Mouse (Mus musculus): ENCODE results near the gene Nat8. TPM values are rescaled to one million over a fixed set of nuclear protein-coding genes. Genes with fewer than 3 reads are reported as not detected.
"Not testable (repeated sequence)": the region's sequence is repeated elsewhere in the genome, so short reads cannot be mapped to it uniquely, and the experiment has no call there.

Gene Nat8
- not detected in 2 replicates for polyA plus RNA-seq (2014; fragmentation: Nextera tagmentation; extraction: Ambion mirVana)

- ATAC-seq (ENCODE audit: low read depth), result no peak
- Histone ChIP-seq H3K27me3 (replicated peaks; ENCODE audit: control insufficient read depth, insufficient read depth, low read length) (no peaks in the 10 kb centered on the region), H3K9me3 (ENCODE audit: control insufficient read depth, low read length) (no peaks in the 10 kb centered on the region), H3K36me3 (ENCODE audit: control insufficient read depth, insufficient read depth, low read length) (no peaks in the 10 kb centered on the region), H3K4me3 (ENCODE audit: low read depth, low read length) (no peak within 1 kb of the TSS), H3K4me1 (ENCODE audit: control insufficient read depth, insufficient read depth, low read length) (no peaks in the 10 kb centered on the region), H3K9ac (ENCODE audit: low read depth, low read length) (no peak within 1 kb of the TSS), H3K27ac (replicated peaks; ENCODE audit: low read depth, low read length) (no peak within 1 kb of the TSS), H3K4me2 (ENCODE audit: low read depth, low read length) (no peak within 1 kb of the TSS)
- DNase-seq (ENCODE audit: low spot score), result no peak
- 74% methylated on average over 7 of the region's 7 CpGs for WGBS
Measured at GRCm38 (mm10) chr6:85831796-85832321, at the start of gene Nat8. Nat8 (minus strand) TSS chr6:85832082.

- not testable (repeated sequence) for H3K9me3 ChIP-seq (ENCODE audit: control insufficient read depth, low read length); H3K4me2 ChIP-seq (ENCODE audit: low read depth, low read length); H3K27ac ChIP-seq (replicated peaks; ENCODE audit: low read depth, low read length); H3K27me3 ChIP-seq (replicated peaks; ENCODE audit: control insufficient read depth, insufficient read depth, low read length); H3K36me3 ChIP-seq (ENCODE audit: control insufficient read depth, insufficient read depth, low read length); DNase-seq (ENCODE audit: low spot score); H3K9ac ChIP-seq (ENCODE audit: low read depth, low read length); ATAC-seq (ENCODE audit: low read depth); H3K4me1 ChIP-seq (ENCODE audit: control insufficient read depth, insufficient read depth, low read length); H3K4me3 ChIP-seq (ENCODE audit: low read depth, low read length)
- 81% methylated on average over 5 of the region's 5 CpGs for WGBS
Measured at GRCm38 (mm10) chr6:85869006-85869405, 37.1 kb upstream of the Nat8 start, which contains the start of gene Nat8f2. Nat8f2 (minus strand) TSS chr6:85869158.

- H3K27ac ChIP-seq (replicated peaks; ENCODE audit: low read depth, low read length), result no peak overlapping the region
- 66% methylated on average over 8 of the region's 8 CpGs for WGBS
- H3K4me2 ChIP-seq (ENCODE audit: low read depth, low read length), result no peak overlapping the region
Measured at GRCm38 (mm10) chr6:85867726-85868690, 36.1 kb upstream of the Nat8 start.

GRCm38 (mm10) chr6:85866995-85867394 lies 35.1 kb upstream of the Nat8 start:
- not testable (repeated sequence) for ATAC-seq (ENCODE audit: low read depth); H3K4me3 ChIP-seq (ENCODE audit: low read depth, low read length); H3K9ac ChIP-seq (ENCODE audit: low read depth, low read length); H3K9me3 ChIP-seq (ENCODE audit: control insufficient read depth, low read length); DNase-seq (ENCODE audit: low spot score); H3K4me2 ChIP-seq (ENCODE audit: low read depth, low read length); H3K27me3 ChIP-seq (replicated peaks; ENCODE audit: control insufficient read depth, insufficient read depth, low read length); H3K27ac ChIP-seq (replicated peaks; ENCODE audit: low read depth, low read length); H3K36me3 ChIP-seq (ENCODE audit: control insufficient read depth, insufficient read depth, low read length); H3K4me1 ChIP-seq (ENCODE audit: control insufficient read depth, insufficient read depth, low read length)
- WGBS, result 67% methylated on average over 1 of the region's 1 CpGs

More at GRCm38 (mm10) chr6:85867726-85868690, 36.1 kb upstream of the Nat8 start:
- H3K27me3 ChIP-seq (replicated peaks; ENCODE audit: control insufficient read depth, insufficient read depth, low read length), result no peaks in the 10 kb centered on the region
- H3K9ac ChIP-seq (ENCODE audit: low read depth, low read length), result no peak overlapping the region
- no peaks in the 10 kb centered on the region for H3K4me1 ChIP-seq (ENCODE audit: control insufficient read depth, insufficient read depth, low read length)
- ATAC-seq (ENCODE audit: low read depth), result no peak
- DNase-seq (ENCODE audit: low spot score), result no peak
- no peaks in the 10 kb centered on the region for H3K9me3 ChIP-seq (ENCODE audit: control insufficient read depth, low read length)
- no peaks in the 10 kb centered on the region for H3K36me3 ChIP-seq (ENCODE audit: control insufficient read depth, insufficient read depth, low read length)
- H3K4me3 ChIP-seq (ENCODE audit: low read depth, low read length), result no peak overlapping the region

- H3K9me3 ChIP-seq (ENCODE audit: control insufficient read depth, low read length); ATAC-seq (ENCODE audit: low read depth); H3K4me3 ChIP-seq (ENCODE audit: low read depth, low read length); H3K9ac ChIP-seq (ENCODE audit: low read depth, low read length); DNase-seq (ENCODE audit: low spot score); H3K27me3 ChIP-seq (replicated peaks; ENCODE audit: control insufficient read depth, insufficient read depth, low read length); H3K4me2 ChIP-seq (ENCODE audit: low read depth, low read length); H3K36me3 ChIP-seq (ENCODE audit: control insufficient read depth, insufficient read depth, low read length); H3K4me1 ChIP-seq (ENCODE audit: control insufficient read depth, insufficient read depth, low read length); H3K27ac ChIP-seq (replicated peaks; ENCODE audit: low read depth, low read length): not testable (repeated sequence)
- 84% methylated on average over 3 of the region's 3 CpGs for WGBS
Measured at GRCm38 (mm10) chr6:85866166-85866565, 34.3 kb upstream of the Nat8 start.

- 78% methylated on average over 6 of the region's 7 CpGs for WGBS
Measured at GRCm38 (mm10) chr6:85864900-85865639, 33.2 kb upstream of the Nat8 start.

GRCm38 (mm10) chr6:85863840-85864239 lies 32.0 kb upstream of the Nat8 start:
- H3K4me1 ChIP-seq (ENCODE audit: control insufficient read depth, insufficient read depth, low read length), result no peaks in the 10 kb centered on the region
- no peak overlapping the region for H3K9ac ChIP-seq (ENCODE audit: low read depth, low read length)
- H3K27ac ChIP-seq (replicated peaks; ENCODE audit: low read depth, low read length), result no peak overlapping the region
- H3K9me3 ChIP-seq (ENCODE audit: control insufficient read depth, low read length), result no peaks in the 10 kb centered on the region
- H3K4me3 ChIP-seq (ENCODE audit: low read depth, low read length), result no peak overlapping the region
- DNase-seq (ENCODE audit: low spot score) (no peak), ATAC-seq (ENCODE audit: low read depth) (no peak)
- no peaks in the 10 kb centered on the region for H3K36me3 ChIP-seq (ENCODE audit: control insufficient read depth, insufficient read depth, low read length)
- H3K27me3 ChIP-seq (replicated peaks; ENCODE audit: control insufficient read depth, insufficient read depth, low read length), result no peaks in the 10 kb centered on the region
- 92% methylated on average over 2 of the region's 2 CpGs for WGBS
- no peak overlapping the region for H3K4me2 ChIP-seq (ENCODE audit: low read depth, low read length)

More at GRCm38 (mm10) chr6:85864900-85865639, 33.2 kb upstream of the Nat8 start:
- not testable (repeated sequence) for H3K27me3 ChIP-seq (replicated peaks; ENCODE audit: control insufficient read depth, insufficient read depth, low read length); ATAC-seq (ENCODE audit: low read depth); H3K9me3 ChIP-seq (ENCODE audit: control insufficient read depth, low read length); DNase-seq (ENCODE audit: low spot score); H3K27ac ChIP-seq (replicated peaks; ENCODE audit: low read depth, low read length); H3K9ac ChIP-seq (ENCODE audit: low read depth, low read length); H3K36me3 ChIP-seq (ENCODE audit: control insufficient read depth, insufficient read depth, low read length); H3K4me1 ChIP-seq (ENCODE audit: control insufficient read depth, insufficient read depth, low read length); H3K4me3 ChIP-seq (ENCODE audit: low read depth, low read length); H3K4me2 ChIP-seq (ENCODE audit: low read depth, low read length)

- WGBS, result 77% methylated on average over 2 of the region's 2 CpGs
- H3K36me3 ChIP-seq (ENCODE audit: control insufficient read depth, insufficient read depth, low read length), result no peaks in the 10 kb centered on the region
- no peak for ATAC-seq (ENCODE audit: low read depth)
Measured at GRCm38 (mm10) chr6:85863136-85863535, 31.3 kb upstream of the Nat8 start.

More at GRCm38 (mm10) chr6:85863136-85863535, 31.3 kb upstream of the Nat8 start:
- Histone ChIP-seq H3K9ac (ENCODE audit: low read depth, low read length) (no peak overlapping the region), H3K4me2 (ENCODE audit: low read depth, low read length) (no peak overlapping the region), H3K4me1 (ENCODE audit: control insufficient read depth, insufficient read depth, low read length) (no peaks in the 10 kb centered on the region), H3K27ac (replicated peaks; ENCODE audit: low read depth, low read length) (no peak overlapping the region), H3K4me3 (ENCODE audit: low read depth, low read length) (no peak overlapping the region), H3K27me3 (replicated peaks; ENCODE audit: control insufficient read depth, insufficient read depth, low read length) (no peaks in the 10 kb centered on the region), H3K9me3 (ENCODE audit: control insufficient read depth, low read length) (no peaks in the 10 kb centered on the region)
- no peak for DNase-seq (ENCODE audit: low spot score)
